In genomic region chr2:157052448-157052847, GRCm38 (mm10) we compare ENCODE assay signal across 23 mouse cellular contexts. TPM values are rescaled to one million over a fixed set of nuclear protein-coding genes. Genes with fewer than 3 reads are reported as not detected.
A peak's percentile ranks its signal among the peaks of the same experiment; 100 is the strongest.
DNase-seq lines count a peak whose midpoint lies in the region; ATAC-seq and TF ChIP-seq lines count a peak whose summit lies in the region.
"Had no signal": no experiment of that assay in that cellular context is flagged by ENCODE, and none has a peak within 500 bp of the region (broad histone marks: within the 10 kb centered on the region; RNA-seq: fewer than 3 reads in every experiment).

No protein-coding gene starts in this region.

- CTCF ChIA-PET in Patski (lab: Charles Lee), result interaction anchor here (1.0 to 1.7 kb wide), 4 partner anchors 16 to 26 kb away, joined by 3 to 5 read pairs (median 4); partner anchors contain the start of gene Soga1

- no peak for TF ChIP-seq CTCF in kidney, postnatal 0 days (IDR thresholded peaks at IDR 0.05; ENCODE audit: low read depth)
- TF ChIP-seq CTCF in Patski (IDR thresholded peaks at IDR 0.05), result no peak

- no peak overlapping the region for H3K4me2 ChIP-seq in heart, embryonic 13.5 days
- no peak overlapping the region for H3K4me2 ChIP-seq in kidney, postnatal 0 days (ENCODE audit: low read length)
- H3K4me2 ChIP-seq: embryonic facial prominence, embryonic 15.5 days; forebrain, embryonic 15.5 days; limb, embryonic 13.5 days; liver, embryonic 15.5 days; neural tube, embryonic 13.5 days had no signal

- peaks cover 55% of the 10 kb centered on the region for H3K4me1 ChIP-seq in heart, embryonic 13.5 days
- H3K4me1 ChIP-seq in kidney, postnatal 0 days (replicated peaks; ENCODE audit: insufficient read depth, low read length), result peaks cover 11% of the 10 kb centered on the region; the same call in 1 of the 2 replicates
- H3K4me1 ChIP-seq in limb, embryonic 10.5 days, result 0 out of 2 replicates have a peak, but pooled peaks cover under 1% of the 10 kb centered on the region
- H3K4me1 ChIP-seq: liver, embryonic 15.5 days had no signal

- peaks cover 73% of the 10 kb centered on the region for H3K36me3 ChIP-seq in heart, embryonic 13.5 days
- H3K36me3 ChIP-seq in kidney, postnatal 0 days (ENCODE audit: insufficient read depth, low read length), result peaks cover 13% of the 10 kb centered on the region
- H3K36me3 ChIP-seq in limb, embryonic 10.5 days, result peaks cover 96% of the 10 kb centered on the region

- H3K27ac ChIP-seq in heart, embryonic 13.5 days (replicated peaks), result peak overlapping the region; percentile 63
- peak overlapping the region; percentile 47; the same call in 1 of the 2 replicates for H3K27ac ChIP-seq in kidney, postnatal 0 days
- no peak overlapping the region for H3K27ac ChIP-seq in limb, embryonic 10.5 days
- H3K27ac ChIP-seq: embryonic facial prominence, embryonic 15.5 days; heart, adult 2 months; left cerebral cortex, adult 2 months; limb, embryonic 13.5 days; liver, embryonic 15.5 days; neural tube, embryonic 13.5 days had no signal

- H3K4me3 ChIP-seq in heart, embryonic 13.5 days, result no peak overlapping the region
- no peak overlapping the region for H3K4me3 ChIP-seq in kidney, postnatal 0 days (replicated peaks; ENCODE audit: low read depth, low read length)
- no peak overlapping the region for H3K4me3 ChIP-seq in limb, embryonic 10.5 days
- H3K4me3 ChIP-seq: embryonic facial prominence, embryonic 15.5 days; forebrain, embryonic 15.5 days; heart, adult 2 months; left cerebral cortex, adult 2 months; limb, embryonic 13.5 days; liver, embryonic 15.5 days; neural tube, embryonic 13.5 days had no signal

- ATAC-seq in heart, embryonic 13.5 days (ENCODE audit: extremely low read depth, insufficient number of reproducible peaks, low FRiP score, low TSS enrichment), result no peak
- peak; percentile 48; the same call in 1 of the 2 replicates for ATAC-seq in kidney, postnatal 0 days (replicated peaks; ENCODE audit: low FRiP score, low read depth)
- ATAC-seq in Patski, result peak; percentile 81
- ATAC-seq: activated CD4-positive, CD25-positive, alpha-beta regulatory T cell, adult 4 months; forebrain, embryonic 15.5 days had no signal

- H3K9me3 ChIP-seq in heart, embryonic 13.5 days, result no peaks in the 10 kb centered on the region
- H3K9me3 ChIP-seq in kidney, postnatal 0 days (replicated peaks; ENCODE audit: low read length), result no peaks in the 10 kb centered on the region
- no peaks in the 10 kb centered on the region for H3K9me3 ChIP-seq in limb, embryonic 10.5 days (replicated peaks)
- H3K9me3 ChIP-seq: embryonic facial prominence, embryonic 15.5 days; forebrain, embryonic 15.5 days; limb, embryonic 13.5 days; liver, embryonic 15.5 days; neural tube, embryonic 13.5 days had no signal

- POLR2A ChIA-PET in Patski (lab: Charles Lee), result interaction anchor here (0.6 to 0.9 kb wide), 5 partner anchors 9 to 26 kb away, joined by 3 to 6 read pairs (median 3); no protein-coding TSS in a partner anchor

- WGBS in heart, embryonic 13.5 days, result 57% methylated on average over 8 of the region's 8 CpGs
- WGBS in kidney, postnatal 0 days, result 42% methylated on average over 8 of the region's 8 CpGs
- WGBS in limb, embryonic 10.5 days, result 88% methylated on average over 8 of the region's 8 CpGs

- H3K27me3 ChIP-seq in heart, embryonic 13.5 days (replicated peaks), result no peaks in the 10 kb centered on the region
- H3K27me3 ChIP-seq in kidney, postnatal 0 days (ENCODE audit: insufficient read depth, low read length), result no peaks in the 10 kb centered on the region
- H3K27me3 ChIP-seq in Patski, result no peaks in the 10 kb centered on the region
- no peaks in the 10 kb centered on the region for H3K27me3 ChIP-seq in limb, embryonic 10.5 days (ENCODE audit: low read depth, poor library complexity, severe bottlenecking)
- H3K27me3 ChIP-seq: embryonic facial prominence, embryonic 15.5 days; forebrain, embryonic 15.5 days; limb, embryonic 13.5 days; liver, embryonic 15.5 days; neural tube, embryonic 13.5 days had no signal

- H3K9ac ChIP-seq in heart, embryonic 13.5 days, result peak overlapping the region; percentile 47
- H3K9ac ChIP-seq in kidney, postnatal 0 days (ENCODE audit: low read depth, low read length), result no peak overlapping the region
- H3K9ac ChIP-seq: embryonic facial prominence, embryonic 15.5 days; forebrain, embryonic 15.5 days; limb, embryonic 13.5 days; liver, embryonic 15.5 days; neural tube, embryonic 13.5 days had no signal

- DNase-seq in adrenal gland, postnatal 25 days, result peak; percentile 18
- DNase-seq in adrenal gland, postnatal 4 days (ENCODE audit: low spot score in 2 of 2), result no peak
- DNase-seq in heart, postnatal 4 days, result no peak
- DNase-seq in kidney, postnatal 0 days (ENCODE audit: low spot score), result no peak
- DNase-seq in kidney, postnatal 10 days, result no peak
- DNase-seq in Patski (ENCODE audit: low read depth, low spot score), result no peak
- DNase-seq in limb, embryonic 10.5 days (ENCODE audit: low spot score), result no peak
- DNase-seq: cerebellum, adult 18-20 months; heart, adult 2 months; lung, postnatal 4 days; thymus, adult 18-20 months had no signal

- in situ Hi-C loops in Patski (cut with MboI; ENCODE audit: low pct_unique_long_range_greater_than_20kb), result no loop called here

RNA-seq across cellular contexts. Expression of gene Soga1, which starts 26.6 kb away (rescaled TPM):
- total RNA-seq in adrenal gland, postnatal 25 days (2021), result 45.8 and 49.1 TPM in 2 replicates
- total RNA-seq in adrenal gland, postnatal 4 days (2021), result 10 to 100 TPM; 46.3 to 47.0 TPM
- 2.6 TPM in 2 replicates for polyA plus RNA-seq in heart, embryonic 13.5 days (2015; fragmentation: Nextera tagmentation; extraction: Ambion mirVana)
- total RNA-seq in heart, postnatal 4 days (2021), result 10 to 100 TPM; 36.9 to 39.8 TPM
- polyA plus RNA-seq in kidney, postnatal 0 days (2015; fragmentation: Nextera tagmentation; extraction: Ambion mirVana), result 1.3 and 1.8 TPM in 2 replicates
- 35.3 TPM for polyA plus RNA-seq in Patski (2021)
- 5.3 and 5.7 TPM in 2 replicates for polyA plus RNA-seq in limb, embryonic 10.5 days (2016; fragmentation: Nextera tagmentation; extraction: Ambion mirVana)

RNA-seq across cellular contexts. Expression of gene Tldc2, which starts 34.4 kb away (rescaled TPM):
- total RNA-seq in adrenal gland, postnatal 25 days (2021), result not detected in 2 replicates
- total RNA-seq in adrenal gland, postnatal 4 days (2021), result not detected
- polyA plus RNA-seq in heart, embryonic 13.5 days (2015; fragmentation: Nextera tagmentation; extraction: Ambion mirVana), result not detected in 2 replicates
- not detected for total RNA-seq in heart, postnatal 4 days (2021)
- 2.2 and 2.5 TPM in 2 replicates for polyA plus RNA-seq in kidney, postnatal 0 days (2015; fragmentation: Nextera tagmentation; extraction: Ambion mirVana)
- 0.33 TPM for polyA plus RNA-seq in Patski (2021)
- polyA plus RNA-seq in limb, embryonic 10.5 days (2016; fragmentation: Nextera tagmentation; extraction: Ambion mirVana), result not detected in 2 replicates
- total RNA-seq: gastrocnemius, adult 18-20 months; heart, adult 2 months; layer of hippocampus, adult 18-20 months; left cerebral cortex, adult 2 months had no signal
- polyA plus RNA-seq: activated CD4-positive, CD25-positive, alpha-beta regulatory T cell, adult 4 months; brain, embryonic 14.5 days; embryonic facial prominence, embryonic 15.5 days; forebrain, embryonic 15.5 days; heart, adult 2 months; intestine, embryonic 14.5 days; limb, embryonic 13.5 days; liver, embryonic 15.5 days; neural tube, embryonic 13.5 days had no signal

RNA-seq across cellular contexts. Expression of gene Dsn1, which starts 45.5 kb away (rescaled TPM):
- total RNA-seq in adrenal gland, postnatal 25 days (2021), result 5.9 and 7.8 TPM in 2 replicates
- 10 to 100 TPM; 19.9 to 22.3 TPM for total RNA-seq in adrenal gland, postnatal 4 days (2021)
- 30.2 and 33.6 TPM in 2 replicates for polyA plus RNA-seq in heart, embryonic 13.5 days (2015; fragmentation: Nextera tagmentation; extraction: Ambion mirVana)
- total RNA-seq in heart, postnatal 4 days (2021), result 10 to 100 TPM; 21.5 to 24.3 TPM
- polyA plus RNA-seq in kidney, postnatal 0 days (2015; fragmentation: Nextera tagmentation; extraction: Ambion mirVana), result 20.4 and 23.2 TPM in 2 replicates
- polyA plus RNA-seq in Patski (2021), result 27.2 TPM
- 51.3 and 61.5 TPM in 2 replicates for polyA plus RNA-seq in limb, embryonic 10.5 days (2016; fragmentation: Nextera tagmentation; extraction: Ambion mirVana)
